Comparison of ENCODE assay signal across 8 mouse cellular contexts in the genomic region with DNA sequence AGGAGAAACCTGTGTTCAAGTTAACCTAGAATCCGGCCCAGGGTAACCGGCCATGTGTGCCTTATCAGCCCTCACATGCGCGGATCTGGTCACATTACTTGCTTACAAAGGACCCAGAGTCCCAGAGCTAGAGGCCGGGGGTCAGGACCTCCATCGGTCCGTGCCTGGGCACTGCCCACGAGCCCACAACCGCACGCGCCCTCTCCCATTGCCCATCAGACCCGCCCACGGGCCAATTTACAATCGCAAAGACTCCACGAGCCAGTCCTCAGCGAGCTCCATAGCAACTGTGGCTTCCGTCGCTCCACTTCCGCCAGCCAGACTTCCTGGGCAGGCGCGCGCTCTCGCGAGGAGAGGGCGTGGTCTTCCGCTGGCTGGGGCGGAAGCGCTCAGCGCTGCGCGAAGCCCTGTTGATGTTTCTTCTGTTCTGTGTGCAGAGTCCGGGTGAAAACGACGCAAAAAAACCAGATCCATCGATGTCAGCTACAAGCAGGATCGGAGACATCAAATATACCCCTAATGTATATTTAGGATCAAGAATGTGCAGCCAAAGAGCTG. TPM values are rescaled to one million over a fixed set of nuclear protein-coding genes. Genes with fewer than 3 reads are reported as not detected.
DNase-seq lines count a peak whose midpoint lies in the region; ATAC-seq and TF ChIP-seq lines count a peak whose summit lies in the region.

Gene Wdr73 (minus strand): TSS at position 326 of the 558 bp plus-strand sequence.

- H3K27ac ChIP-seq in hindbrain, embryonic 10.5 days = peak within 1 kb of the TSS; percentile 89
- peak within 1 kb of the TSS; percentile 86 for H3K27ac ChIP-seq in lung, postnatal 0 days (ENCODE audit: low read length)

- H3K36me3 ChIP-seq in hindbrain, embryonic 10.5 days = peaks cover 50% of the 10 kb centered on the region
- H3K36me3 ChIP-seq in lung, postnatal 0 days (ENCODE audit: insufficient read depth, low read length) = 0 out of 2 replicates have a peak, but pooled peaks cover 7% of the 10 kb centered on the region

- peak within 1 kb of the TSS; percentile 57 for H3K9ac ChIP-seq in lung, postnatal 0 days (replicated peaks; ENCODE audit: low read depth)

- DNase-seq in MN1 (ENCODE audit: low spot score) = peak; percentile 95
- peak; percentile 82 for DNase-seq in cerebellum, adult 9-10 months
- peak; percentile 94 for DNase-seq in hindbrain, embryonic 10.5 days (ENCODE audit: low spot score)
- peak; percentile 94 for DNase-seq in layer of hippocampus, adult 9-11 months
- peak; percentile 97 for DNase-seq in lung, postnatal 0 days (ENCODE audit: low spot score)
- DNase-seq in ovary, postnatal 14 days (ENCODE audit: low spot score) = peak; percentile 84
- peak; percentile 94 for DNase-seq in thymus, postnatal 14 days

- no peak for TF ChIP-seq CTCF in lung, postnatal 0 days (IDR thresholded peaks at IDR 0.05)

- H3K27me3 ChIP-seq in hindbrain, embryonic 10.5 days (ENCODE audit: insufficient read depth, poor library complexity, severe bottlenecking) = 0 out of 2 replicates have a peak, but pooled peaks cover 7% of the 10 kb centered on the region
- H3K27me3 ChIP-seq in lung, postnatal 0 days (replicated peaks; ENCODE audit: insufficient read depth, low read length) = no peaks in the 10 kb centered on the region

- ATAC-seq in frontal cortex, adult (ENCODE audit: low TSS enrichment) = peak; percentile 87
- ATAC-seq in lung, postnatal 0 days = peak; percentile 98

- peak within 1 kb of the TSS; percentile 80 for H3K4me3 ChIP-seq in hindbrain, embryonic 10.5 days
- H3K4me3 ChIP-seq in lung, postnatal 0 days (ENCODE audit: low read depth, low read length) = peak within 1 kb of the TSS; percentile 68

- WGBS in hindbrain, embryonic 10.5 days = under 1% methylated on average over 36 of the region's 36 CpGs
- under 1% methylated on average over 36 of the region's 36 CpGs for WGBS in lung, postnatal 0 days

- peak within 1 kb of the TSS; percentile 64 for H3K4me2 ChIP-seq in lung, postnatal 0 days (replicated peaks; ENCODE audit: low read depth, low read length)

- H3K4me1 ChIP-seq in hindbrain, embryonic 10.5 days (replicated peaks) = peaks cover 40% of the 10 kb centered on the region
- H3K4me1 ChIP-seq in lung, postnatal 0 days (ENCODE audit: insufficient read depth, low read depth, low read length) = peaks cover 6% of the 10 kb centered on the region

- no peaks in the 10 kb centered on the region for H3K9me3 ChIP-seq in hindbrain, embryonic 10.5 days
- H3K9me3 ChIP-seq in lung, postnatal 0 days (ENCODE audit: low read length) = no peaks in the 10 kb centered on the region

- TF ChIP-seq EP300 in lung, postnatal 0 days (IDR thresholded peaks at IDR 0.05) = peak; percentile 56; the same call in 1 of the 2 replicates

RNA-seq across cellular contexts. Expression of gene Wdr73, which starts in this region (rescaled TPM):
- polyA plus RNA-seq in hindbrain, embryonic 10.5 days (2016; fragmentation: Nextera tagmentation; extraction: Ambion mirVana) = 46.3 and 48.4 TPM in 2 replicates
- polyA plus RNA-seq in lung, postnatal 0 days (2015; fragmentation: Nextera tagmentation; extraction: Ambion mirVana) = 17.5 and 20.7 TPM in 2 replicates

Comparison
In these comparisons a context has a peak if more than half of its experiments do, and no peak if none do; other contexts are left out.
1. Peak in every context shown above with its lines: DNase-seq, ATAC-seq, H3K4me3 ChIP-seq and H3K27ac ChIP-seq.